27 mouse cellular contexts compared by ENCODE assay signal in genomic region chr7:83597063-83597462, GRCm38 (mm10). TPM values are rescaled to one million over a fixed set of nuclear protein-coding genes. Genes with fewer than 3 reads are reported as not detected.
A peak's percentile ranks its signal among the peaks of the same experiment; 100 is the strongest.
DNase-seq lines count a peak whose midpoint lies in the region; ATAC-seq lines count a peak whose summit lies in the region.
"Had no signal": no experiment of that assay in that cellular context is flagged by ENCODE, and none has a peak within 500 bp of the region (broad histone marks: within the 10 kb centered on the region; RNA-seq: fewer than 3 reads in every experiment).

No protein-coding gene starts in this region.

- H3K27ac ChIP-seq in heart, embryonic 11.5 days (ENCODE audit: low read depth, low read length) = no peak overlapping the region
- H3K27ac ChIP-seq: embryonic facial prominence, embryonic 12.5 days; embryonic facial prominence, embryonic 15.5 days; gastrocnemius, adult 2 months; heart, adult 2 months; heart, embryonic 10.5 days; hindbrain, embryonic 12.5 days; hindbrain, embryonic 15.5 days had no signal

- H3K4me3 ChIP-seq in heart, embryonic 11.5 days (ENCODE audit: low read depth, low read length) = no peak overlapping the region
- H3K4me3 ChIP-seq: embryonic facial prominence, embryonic 12.5 days; embryonic facial prominence, embryonic 15.5 days; gastrocnemius, adult 2 months; heart, adult 2 months; heart, embryonic 10.5 days; hindbrain, embryonic 12.5 days; hindbrain, embryonic 15.5 days had no signal

- no peaks in the 10 kb centered on the region for H3K27me3 ChIP-seq in heart, embryonic 11.5 days (ENCODE audit: control insufficient read depth, insufficient read depth, low read length)
- H3K27me3 ChIP-seq: embryonic facial prominence, embryonic 12.5 days; embryonic facial prominence, embryonic 15.5 days; hindbrain, embryonic 12.5 days; hindbrain, embryonic 15.5 days; Patski had no signal

- no peak overlapping the region for H3K4me2 ChIP-seq in heart, embryonic 11.5 days
- H3K4me2 ChIP-seq: embryonic facial prominence, embryonic 12.5 days; embryonic facial prominence, embryonic 15.5 days; hindbrain, embryonic 12.5 days; hindbrain, embryonic 15.5 days had no signal

- DNase-seq in heart, adult 11 months = peak; percentile 68
- DNase-seq in T-cell, adult 2 months (ENCODE audit: low spot score) = peak; percentile 11
- peak; percentile 62 for DNase-seq in induced T-regulatory cell, adult 2 months (ENCODE audit: low read depth)
- DNase-seq in gastrocnemius, postnatal 10 days = no peak
- no peak for DNase-seq in thymus, postnatal 4 days
- no peak for DNase-seq in spleen, postnatal 14 days (ENCODE audit: low spot score in 2 of 2)
- DNase-seq in urinary bladder, postnatal 14 days (ENCODE audit: low spot score) = no peak
- DNase-seq: adrenal gland, adult 8-10 months; adrenal gland, postnatal 25 days; cerebellum, adult 11 months; cerebellum, adult 2 months; cerebellum, adult 9-11 months; cerebellum, postnatal 25 days; forebrain, postnatal 0 days; gastrocnemius, adult 2 months; gastrocnemius, postnatal 25 days; heart, adult 2 months had no signal

- no peaks in the 10 kb centered on the region for H3K9me3 ChIP-seq in heart, embryonic 11.5 days (replicated peaks; ENCODE audit: control insufficient read depth, low read length)
- H3K9me3 ChIP-seq: embryonic facial prominence, embryonic 12.5 days; embryonic facial prominence, embryonic 15.5 days; G1E; heart, embryonic 10.5 days; hindbrain, embryonic 12.5 days; hindbrain, embryonic 15.5 days had no signal

- WGBS in heart, embryonic 11.5 days (ENCODE audit: insufficient replicate concordance) = 69% methylated on average over 3 of the region's 3 CpGs

- H3K4me1 ChIP-seq in heart, embryonic 11.5 days (ENCODE audit: control insufficient read depth, insufficient read depth, low read length) = no peaks in the 10 kb centered on the region
- H3K4me1 ChIP-seq: embryonic facial prominence, embryonic 12.5 days; embryonic facial prominence, embryonic 15.5 days; hindbrain, embryonic 12.5 days; hindbrain, embryonic 15.5 days had no signal

- no peaks in the 10 kb centered on the region for H3K36me3 ChIP-seq in heart, embryonic 11.5 days (ENCODE audit: control insufficient read depth, insufficient read depth, low read length)
- H3K36me3 ChIP-seq: embryonic facial prominence, embryonic 12.5 days; embryonic facial prominence, embryonic 15.5 days; G1E; heart, embryonic 10.5 days; hindbrain, embryonic 12.5 days; hindbrain, embryonic 15.5 days had no signal

- no peak for ATAC-seq in heart, embryonic 11.5 days (replicated peaks; ENCODE audit: insufficient number of reproducible peaks, low FRiP score, low TSS enrichment)
- ATAC-seq: forebrain, embryonic 14.5 days; forebrain, postnatal 0 days; intestine, embryonic 16.5 days; Patski had no signal

- H3K9ac ChIP-seq in heart, embryonic 11.5 days (ENCODE audit: low read depth, low read length) = no peak overlapping the region
- H3K9ac ChIP-seq: embryonic facial prominence, embryonic 12.5 days; embryonic facial prominence, embryonic 15.5 days; forebrain, postnatal 0 days; hindbrain, embryonic 12.5 days; hindbrain, embryonic 15.5 days had no signal

RNA-seq across cellular contexts. Expression of gene Tmc3, which starts 12.3 kb away (rescaled TPM):
- 0.13 and 0.21 TPM in 2 replicates for polyA plus RNA-seq in heart, embryonic 11.5 days (2014; fragmentation: Nextera tagmentation; extraction: Ambion mirVana)
- total RNA-seq in gastrocnemius, postnatal 10 days (2021) = 1 to 10 TPM in 1 of 2 experiments, under 1 TPM in 1; 0.80 to 1.6 TPM
- total RNA-seq: gastrocnemius, adult 2 months had no signal
- polyA plus RNA-seq: G1E had no signal

RNA-seq across cellular contexts. Expression of gene Stard5, which starts 34.7 kb away (rescaled TPM):
- 30.0 and 33.5 TPM in 2 replicates for polyA plus RNA-seq in heart, embryonic 11.5 days (2014; fragmentation: Nextera tagmentation; extraction: Ambion mirVana)
- 1 to 10 TPM; 8.6 to 9.1 TPM for total RNA-seq in gastrocnemius, postnatal 10 days (2021)

Comparison
In these comparisons a context has a peak if more than half of its experiments do, and no peak if none do; other contexts are left out.
1. DNase-seq: peak in heart, adult 11 months (single experiment), T-cell, adult 2 months (single experiment) and induced T-regulatory cell, adult 2 months (single experiment); none in gastrocnemius, postnatal 10 days (single experiment), thymus, postnatal 4 days (single experiment), spleen, postnatal 14 days (0 of 2) and urinary bladder, postnatal 14 days (single experiment).